Comparison of ENCODE assay signal across 17 mouse cellular contexts in the genomic region with DNA sequence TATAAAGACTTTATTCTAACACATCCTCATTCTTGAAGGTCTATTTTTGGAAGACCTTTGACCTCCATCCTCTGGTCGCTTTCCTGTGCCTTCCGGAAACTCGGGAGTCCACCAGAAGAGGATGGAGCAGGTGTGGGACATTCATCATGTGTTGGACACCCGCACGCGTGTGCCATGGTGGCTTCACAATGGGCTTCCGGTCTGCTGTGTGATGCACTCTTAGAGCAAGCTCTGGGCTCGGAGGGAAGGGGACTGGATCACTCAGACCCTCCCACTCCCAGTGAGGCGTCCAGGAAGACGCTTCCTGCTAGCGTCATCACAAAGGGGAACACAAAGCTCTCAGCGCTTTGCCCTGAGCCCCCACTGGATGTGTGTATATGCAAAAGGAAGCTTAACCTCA.
DNase-seq lines count a peak whose midpoint lies in the region; ATAC-seq lines count a peak whose summit lies in the region.
"Had no signal": no experiment of that assay in that cellular context is flagged by ENCODE, and none has a peak within 500 bp of the region (broad histone marks: within the 10 kb centered on the region; RNA-seq: fewer than 3 reads in every experiment).

No protein-coding gene starts in this region.

- peak; percentile 92 for DNase-seq in heart, adult 11 months
- DNase-seq in limb, embryonic 10.5 days (ENCODE audit: low spot score), result no peak
- peak; percentile 32 for DNase-seq in lung, postnatal 10 days
- DNase-seq: cerebellum, adult 8-10 months; forebrain, postnatal 0 days; thymus, postnatal 25 days had no signal

- H3K9ac ChIP-seq in heart, embryonic 12.5 days, result no peak overlapping the region
- no peak overlapping the region for H3K9ac ChIP-seq in limb, embryonic 13.5 days
- no peak overlapping the region for H3K9ac ChIP-seq in kidney, embryonic 14.5 days (ENCODE audit: low read depth, low read length)
- no peak overlapping the region for H3K9ac ChIP-seq in intestine, embryonic 15.5 days
- H3K9ac ChIP-seq: forebrain, postnatal 0 days; heart, embryonic 15.5 days had no signal

- H3K36me3 ChIP-seq in heart, embryonic 12.5 days, result peaks cover 12% of the 10 kb centered on the region
- peaks cover 6% of the 10 kb centered on the region for H3K36me3 ChIP-seq in limb, embryonic 13.5 days
- H3K36me3 ChIP-seq in limb, embryonic 10.5 days, result peaks cover 28% of the 10 kb centered on the region
- no peaks in the 10 kb centered on the region for H3K36me3 ChIP-seq in kidney, embryonic 14.5 days (ENCODE audit: control insufficient read depth, insufficient read depth, low read length)
- 0 out of 2 replicates have a peak, but pooled peaks cover 2% of the 10 kb centered on the region for H3K36me3 ChIP-seq in intestine, embryonic 15.5 days
- H3K36me3 ChIP-seq: G1E; heart, embryonic 15.5 days had no signal

- H3K4me3 ChIP-seq in heart, embryonic 12.5 days, result no peak overlapping the region
- no peak overlapping the region for H3K4me3 ChIP-seq in limb, embryonic 13.5 days
- H3K4me3 ChIP-seq in limb, embryonic 10.5 days, result no peak overlapping the region
- H3K4me3 ChIP-seq in kidney, embryonic 14.5 days (ENCODE audit: low read length), result no peak overlapping the region
- no peak overlapping the region for H3K4me3 ChIP-seq in intestine, embryonic 15.5 days (replicated peaks)
- H3K4me3 ChIP-seq: heart, embryonic 15.5 days; layer of hippocampus, adult 2 months; left cerebral cortex, adult 2 months had no signal

- peaks cover 24% of the 10 kb centered on the region for H3K4me1 ChIP-seq in heart, embryonic 12.5 days (replicated peaks)
- H3K4me1 ChIP-seq in limb, embryonic 13.5 days, result peaks cover 27% of the 10 kb centered on the region
- peaks cover 53% of the 10 kb centered on the region for H3K4me1 ChIP-seq in limb, embryonic 10.5 days
- H3K4me1 ChIP-seq in kidney, embryonic 14.5 days (ENCODE audit: control insufficient read depth, insufficient read depth, low read length), result 0 out of 2 replicates have a peak, but pooled peaks cover under 1% of the 10 kb centered on the region
- H3K4me1 ChIP-seq in intestine, embryonic 15.5 days (replicated peaks), result peaks cover 3% of the 10 kb centered on the region; the same call in 1 of the 2 replicates

- H3K27ac ChIP-seq in heart, embryonic 12.5 days (ENCODE audit: poor library complexity, severe bottlenecking), result no peak overlapping the region
- H3K27ac ChIP-seq in limb, embryonic 13.5 days, result no peak overlapping the region
- H3K27ac ChIP-seq in limb, embryonic 10.5 days, result no peak overlapping the region
- no peak overlapping the region for H3K27ac ChIP-seq in kidney, embryonic 14.5 days (ENCODE audit: low read depth, low read length)
- H3K27ac ChIP-seq in intestine, embryonic 15.5 days, result no peak overlapping the region
- H3K27ac ChIP-seq: heart, embryonic 15.5 days; hindbrain, postnatal 0 days; layer of hippocampus, adult 2 months; left cerebral cortex, adult 2 months; macrophage had no signal

- no peaks in the 10 kb centered on the region for H3K9me3 ChIP-seq in heart, embryonic 12.5 days (replicated peaks)
- H3K9me3 ChIP-seq in limb, embryonic 13.5 days, result no peaks in the 10 kb centered on the region
- H3K9me3 ChIP-seq in limb, embryonic 10.5 days (replicated peaks), result no peaks in the 10 kb centered on the region
- H3K9me3 ChIP-seq in kidney, embryonic 14.5 days (ENCODE audit: control insufficient read depth, low read length), result no peaks in the 10 kb centered on the region
- no peaks in the 10 kb centered on the region for H3K9me3 ChIP-seq in intestine, embryonic 15.5 days
- H3K9me3 ChIP-seq: G1E; heart, embryonic 15.5 days had no signal

- ATAC-seq in heart, embryonic 12.5 days (ENCODE audit: insufficient number of reproducible peaks, low FRiP score), result no peak
- 0 out of 2 replicates have a peak, but pooled peaks have one; percentile 40 for ATAC-seq in limb, embryonic 13.5 days (ENCODE audit: low FRiP score, low read depth)
- peak; percentile 55; the same call in 1 of the 2 replicates for ATAC-seq in kidney, embryonic 14.5 days (ENCODE audit: low FRiP score, low TSS enrichment)
- ATAC-seq in intestine, embryonic 15.5 days, result no peak
- ATAC-seq: forebrain, postnatal 0 days; hindbrain, postnatal 0 days; midbrain, embryonic 16.5 days had no signal

- no peaks in the 10 kb centered on the region for H3K27me3 ChIP-seq in heart, embryonic 12.5 days (replicated peaks)
- no peaks in the 10 kb centered on the region for H3K27me3 ChIP-seq in limb, embryonic 13.5 days
- no peaks in the 10 kb centered on the region for H3K27me3 ChIP-seq in limb, embryonic 10.5 days (ENCODE audit: low read depth, poor library complexity, severe bottlenecking)
- no peaks in the 10 kb centered on the region for H3K27me3 ChIP-seq in kidney, embryonic 14.5 days (ENCODE audit: control insufficient read depth, insufficient read depth, low read length)
- no peaks in the 10 kb centered on the region for H3K27me3 ChIP-seq in intestine, embryonic 15.5 days (replicated peaks)
- H3K27me3 ChIP-seq: heart, embryonic 15.5 days had no signal

- H3K4me2 ChIP-seq in heart, embryonic 12.5 days, result no peak overlapping the region
- no peak overlapping the region for H3K4me2 ChIP-seq in limb, embryonic 13.5 days (replicated peaks)
- no peak overlapping the region for H3K4me2 ChIP-seq in kidney, embryonic 14.5 days (replicated peaks; ENCODE audit: low read depth, low read length)
- no peak overlapping the region for H3K4me2 ChIP-seq in intestine, embryonic 15.5 days (replicated peaks)
- H3K4me2 ChIP-seq: heart, embryonic 15.5 days had no signal

- 79% methylated on average over 12 of the region's 12 CpGs for WGBS in heart, embryonic 12.5 days
- WGBS in limb, embryonic 13.5 days, result 80% methylated on average over 12 of the region's 12 CpGs
- 81% methylated on average over 12 of the region's 12 CpGs for WGBS in limb, embryonic 10.5 days
- WGBS in kidney, embryonic 14.5 days, result 84% methylated on average over 12 of the region's 12 CpGs
- WGBS in intestine, embryonic 15.5 days, result 76% methylated on average over 12 of the region's 12 CpGs

Comparison
In these comparisons a context has a peak if more than half of its experiments do, and no peak if none do; other contexts are left out.
1. ATAC-seq: peak in limb, embryonic 13.5 days (single experiment) and kidney, embryonic 14.5 days (single experiment); none in heart, embryonic 12.5 days (single experiment) and intestine, embryonic 15.5 days (single experiment).